Mouse (Mus musculus) ES-E14 (cell line): ENCODE data around the gene Tmem132b. TPM values are rescaled to one million over a fixed set of nuclear protein-coding genes. Genes with fewer than 3 reads are reported as not detected.

Experiments
- DNase-seq: peaks from one replicate; pipeline ENCODE4 v3.0.0-alpha.2; 2013; ENCODE audit warnings: low read depth, low spot score
- H3K27ac ChIP-seq: 2 replicates; pipeline ENCODE4 v1.5.1; 2012; ENCODE audit warnings: low read depth, mild to moderate bottlenecking, low read length, moderate library complexity, mixed read lengths; ENCODE audit not compliant: poor library complexity, insufficient read depth, severe bottlenecking
- H3K36me3 ChIP-seq: 2 replicates; pipeline ENCODE4 v1.6.1; 2012; ENCODE audit warnings: mild to moderate bottlenecking, low read length, moderate library complexity, mixed read lengths; ENCODE audit not compliant: control insufficient read depth, poor library complexity, insufficient read depth, severe bottlenecking
- H3K4me1 ChIP-seq, 2 experiments: fragments of 150-350 bp in 1 of 2; sonication (generic) in 1 of 2; 2 replicates each; pipeline ENCODE4 v1.6.1; 2012; ENCODE audit warnings: low read length in 2 of 2, mild to moderate bottlenecking in 1 of 2, mixed read lengths in 1 of 2; ENCODE audit not compliant: control insufficient read depth in 2 of 2, insufficient read depth in 2 of 2, poor library complexity in 1 of 2
- H3K4me3 ChIP-seq, 2 experiments: fragments of 150-350 bp in 1 of 2; sonication (generic) in 1 of 2; 2 replicates each; pipeline ENCODE4 v1.5.1; 2012; ENCODE audit warnings: low read length in 2 of 2, low read depth in 1 of 2, mild to moderate bottlenecking in 1 of 2, mixed read lengths in 1 of 2; ENCODE audit not compliant: insufficient read depth in 1 of 2, poor library complexity in 1 of 2, severe bottlenecking in 1 of 2
- H3K9ac ChIP-seq: 2 replicates; pipeline ENCODE4 v1.6.1; 2012; ENCODE audit warnings: low read depth, mild to moderate bottlenecking, low read length, mixed read lengths; ENCODE audit not compliant: poor library complexity, insufficient read depth, severe bottlenecking
- H3K9me3 ChIP-seq: fragments of 150-350 bp; sonication (generic); 2 replicates; pipeline ENCODE4 v1.6.1; 2012; ENCODE audit warnings: low read depth, mild to moderate bottlenecking, low read length; ENCODE audit not compliant: control insufficient read depth, insufficient read depth
- CHD2 ChIP-seq: IDR thresholded peaks from 2 replicates; pipeline ENCODE4 v1.6.1; 2014; ENCODE audit warnings: mild to moderate bottlenecking, low read depth, low read length, inconsistent platforms
- HCFC1 ChIP-seq: IDR thresholded peaks from 2 replicates; pipeline ENCODE4 v1.6.1; 2012; ENCODE audit warnings: low read length, inconsistent platforms, borderline replicate concordance; ENCODE audit not compliant: insufficient read depth
- MAFK ChIP-seq: IDR thresholded peaks from 2 replicates; pipeline ENCODE4 v1.6.1; 2014; ENCODE audit warnings: mild to moderate bottlenecking, low read depth, low read length, inconsistent platforms; ENCODE audit not compliant: insufficient read depth
- ZC3H11A ChIP-seq: IDR thresholded peaks from 2 replicates; pipeline ENCODE4 v1.6.1; 2012; ENCODE audit warnings: low read depth, mild to moderate bottlenecking, inconsistent platforms, low read length, borderline replicate concordance
- ZNF384 ChIP-seq: IDR thresholded peaks from 2 replicates; pipeline ENCODE4 v1.6.1; 2012; ENCODE audit warnings: low read depth, low read length, inconsistent platforms
- in situ Hi-C, 2 experiments: fragments of 600-800 bp; cut with MboI; formaldehyde crosslinking; loops; one replicate each; pipeline ENCODE4 v1.15.1; 2025; ENCODE audit warnings: low sequenced_read_pairs in 2 of 2, inconsistent platforms in 1 of 2; ENCODE audit not compliant: unreplicated experiment in 2 of 2
- total RNA-seq: library from RNA; depleted of rRNA; stranded (reverse); fragments of 300-350 nt; gene quantifications from 2 replicates; pipeline ENCODE4 v1.2.3, GENCODE M21; 2012; rRNA removed

Tmem132b gene
- total RNA-seq, 1 experiment, result 0.13 TPM

DNA sequence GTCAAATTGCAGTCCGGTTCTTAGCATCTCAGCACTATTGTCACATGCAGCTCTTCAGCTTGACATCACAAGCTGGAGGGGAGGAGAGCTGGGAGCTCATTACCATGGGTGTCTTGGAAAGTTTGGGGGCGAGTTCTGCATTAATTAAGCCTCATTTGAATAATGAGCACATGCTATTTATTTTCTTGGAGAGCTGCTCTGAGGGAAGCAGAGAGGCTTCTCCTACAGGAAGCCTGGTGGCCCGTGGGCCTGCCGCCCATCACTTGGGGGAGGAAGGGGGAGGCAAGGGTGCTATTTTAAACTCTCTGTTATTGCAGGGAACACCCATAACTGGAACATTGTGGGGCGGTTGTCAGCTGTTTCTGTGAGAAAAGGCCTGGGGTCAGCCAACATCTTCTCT, 273.8 kb downstream of the Tmem132b start:
- no peaks in the 10 kb centered on the region for H3K9me3 ChIP-seq
- H3K27ac ChIP-seq, result no peak overlapping the region
- H3K36me3 ChIP-seq, result no peaks in the 10 kb centered on the region
- in situ Hi-C loops, result no loop called here
- H3K4me3 ChIP-seq, result no peak overlapping the region
- DNase-seq, result no peak
- H3K9ac ChIP-seq, result no peak overlapping the region
- H3K4me1 ChIP-seq, result no peaks in the 10 kb centered on the region
- TF ChIP-seq HCFC1 (no peak), MAFK (no peak), ZC3H11A (no peak), ZNF384 (no peak), CHD2 (no peak)

DNA sequence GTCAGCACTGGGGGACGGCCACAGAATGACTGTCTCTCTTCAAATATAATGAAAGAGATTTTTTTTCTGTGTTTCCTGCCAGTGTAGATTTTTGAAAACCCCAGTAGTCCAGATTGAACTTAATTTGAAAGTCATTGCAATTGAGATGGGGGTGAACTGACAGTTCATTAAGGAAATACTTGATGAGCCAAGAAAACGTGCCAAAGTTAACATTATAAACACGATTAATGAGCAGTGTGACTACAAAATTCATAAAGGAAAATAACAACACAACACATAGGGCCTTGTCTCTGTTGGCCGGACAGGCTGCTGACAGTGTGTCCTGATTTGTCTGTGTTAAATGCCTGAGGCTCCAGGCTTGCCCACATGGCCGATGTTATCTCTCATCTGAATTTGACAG, 276.3 kb downstream of the Tmem132b start:
- no peak overlapping the region for H3K4me3 ChIP-seq
- no peak overlapping the region for H3K9ac ChIP-seq
- no peak for DNase-seq
- no peaks in the 10 kb centered on the region for H3K4me1 ChIP-seq
- in situ Hi-C loops, result no loop called here
- no peak for TF ChIP-seq HCFC1
- no peak for TF ChIP-seq MAFK
- no peak for TF ChIP-seq ZC3H11A
- no peaks in the 10 kb centered on the region for H3K9me3 ChIP-seq
- H3K27ac ChIP-seq, result no peak overlapping the region
- no peaks in the 10 kb centered on the region for H3K36me3 ChIP-seq

DNA sequence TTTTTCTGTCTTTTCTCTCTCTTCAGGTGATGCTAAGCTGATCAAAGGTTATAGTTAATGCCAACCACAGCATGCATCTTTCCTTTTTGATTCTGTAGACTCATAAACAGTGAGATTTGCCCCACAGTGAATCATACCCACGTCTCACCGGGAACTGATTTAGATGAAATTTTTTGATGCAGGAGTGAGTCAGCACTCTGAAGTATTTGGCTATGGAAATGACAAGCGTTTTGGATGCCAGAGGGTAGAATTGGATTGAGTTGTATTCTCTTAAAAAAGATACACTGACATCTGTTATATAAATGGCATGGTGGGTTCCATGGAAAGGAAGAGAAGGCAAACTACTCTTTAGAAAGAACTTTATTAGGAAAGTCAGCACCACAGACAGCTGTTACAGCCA, 297.8 kb downstream of the Tmem132b start:
- in situ Hi-C loops, result no loop called here
- Histone ChIP-seq H3K9ac (no peak overlapping the region), H3K4me3 (no peak overlapping the region), H3K36me3 (no peaks in the 10 kb centered on the region), H3K27ac (no peak overlapping the region), H3K9me3 (no peaks in the 10 kb centered on the region), H3K4me1 (no peaks in the 10 kb centered on the region)
- TF ChIP-seq HCFC1, result no peak
- TF ChIP-seq MAFK, result no peak
- no peak for DNase-seq

DNA sequence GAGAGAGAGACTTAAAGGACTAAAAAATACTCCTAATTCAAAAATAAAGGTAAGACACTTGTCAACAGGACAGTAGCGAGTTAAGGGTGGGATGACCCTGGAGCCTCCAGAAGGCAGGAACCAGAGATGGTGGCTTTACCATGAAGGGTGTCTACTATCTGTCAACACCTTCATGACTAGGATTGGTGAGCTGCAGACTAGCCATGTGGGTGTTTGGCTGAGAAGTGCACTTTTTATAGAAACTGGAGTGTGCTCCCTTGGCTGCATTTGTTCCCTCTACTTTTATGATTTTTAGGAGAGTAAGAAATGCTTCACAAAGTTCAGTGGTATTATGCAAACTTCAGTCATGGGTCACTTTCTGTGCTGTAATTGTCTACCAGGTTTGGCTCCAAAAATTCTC, 304.3 kb downstream of the Tmem132b start:
- no peak for TF ChIP-seq MAFK
- no peak for TF ChIP-seq ZC3H11A
- no peak for TF ChIP-seq ZNF384
- TF ChIP-seq HCFC1, result no peak
- no peak for TF ChIP-seq CHD2
- Histone ChIP-seq H3K9me3 (no peaks in the 10 kb centered on the region), H3K4me1 (no peaks in the 10 kb centered on the region), H3K9ac (no peak overlapping the region), H3K36me3 (no peaks in the 10 kb centered on the region), H3K4me3 (no peak overlapping the region), H3K27ac (no peak overlapping the region)
- DNase-seq, result no peak
- in situ Hi-C loops, result no loop called here

DNA sequence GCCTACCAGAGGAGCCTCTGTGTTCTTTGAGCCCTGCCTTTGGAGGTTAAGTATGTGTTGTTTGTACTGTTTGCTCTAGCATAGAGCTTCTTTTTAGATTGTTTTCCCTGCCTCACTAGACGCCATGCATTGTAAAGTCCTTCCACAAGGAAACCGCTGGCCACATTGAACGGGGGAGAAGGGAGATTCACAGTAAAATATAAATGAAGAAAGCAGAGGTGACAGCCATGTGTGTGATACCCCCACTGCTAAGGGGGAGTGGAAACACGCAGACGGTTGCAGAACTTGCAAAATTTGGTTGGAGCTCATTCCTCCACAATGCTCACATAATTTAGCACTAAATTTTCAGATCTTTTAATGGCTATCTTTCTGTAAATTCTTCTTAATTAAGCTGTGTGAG, 305.2 kb downstream of the Tmem132b start:
- no peak for DNase-seq
- Histone ChIP-seq H3K9me3 (no peaks in the 10 kb centered on the region), H3K4me1 (no peaks in the 10 kb centered on the region), H3K4me3 (no peak overlapping the region), H3K36me3 (no peaks in the 10 kb centered on the region), H3K9ac (no peak overlapping the region), H3K27ac (no peak overlapping the region)
- TF ChIP-seq CHD2 (no peak), HCFC1 (no peak), ZC3H11A (no peak), MAFK (no peak), ZNF384 (no peak)
- in situ Hi-C loops, result no loop called here

Other genes starting within 250 kb of the Tmem132b start
- gene Scarb1, start 190.7 kb upstream of the Tmem132b start, total RNA-seq, result 28.8 and 36.8 TPM in 2 replicates
- 0.98 and 1.6 TPM in 2 replicates for gene Gm10382, start 142.5 kb upstream of the Tmem132b start, total RNA-seq
- gene Ubc, start 141.6 kb upstream of the Tmem132b start, total RNA-seq, result 1,120 and 1,195 TPM in 2 replicates
- 24.7 and 26.3 TPM in 2 replicates for gene Dhx37, start 97.7 kb upstream of the Tmem132b start, total RNA-seq
- 52.7 and 80.5 TPM in 2 replicates for gene Bri3bp, start 90.2 kb upstream of the Tmem132b start, total RNA-seq
- 16.5 and 20.6 TPM in 2 replicates for gene Aacs, start 56.0 kb upstream of the Tmem132b start, total RNA-seq